Comparison of ENCODE assay signal across 10 mouse cellular contexts in the genomic region with DNA sequence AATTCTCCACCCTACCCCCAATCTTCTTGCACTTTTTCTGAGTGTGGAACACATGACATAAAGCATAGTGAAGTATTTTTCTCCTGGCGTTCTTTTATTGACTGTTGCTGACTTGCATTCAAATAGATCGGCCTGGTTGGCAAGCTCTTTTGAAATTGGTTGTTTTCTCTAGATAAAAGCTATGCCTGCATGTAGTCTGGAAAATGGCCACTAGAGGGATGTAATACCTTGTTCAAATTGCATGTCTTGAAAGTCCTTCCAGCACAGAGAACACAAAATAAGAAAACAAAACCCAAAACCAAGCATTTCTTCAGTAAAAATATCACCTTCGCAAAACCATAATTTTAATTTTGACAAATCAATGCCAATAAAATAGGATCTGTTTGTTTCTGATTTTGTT.
DNase-seq lines count a peak whose midpoint lies in the region; ATAC-seq and TF ChIP-seq lines count a peak whose summit lies in the region.
"Had no signal": no experiment of that assay in that cellular context is flagged by ENCODE, and none has a peak within 500 bp of the region (broad histone marks: within the 10 kb centered on the region; RNA-seq: fewer than 3 reads in every experiment).

No protein-coding gene starts in this region.

- peak; percentile 77 for TF ChIP-seq CTCF in intestine, postnatal 0 days (IDR thresholded peaks at IDR 0.05; ENCODE audit: low read depth)

- no peak overlapping the region for H3K4me3 ChIP-seq in intestine, postnatal 0 days (ENCODE audit: low read depth, low read length)
- H3K4me3 ChIP-seq in intestine, embryonic 16.5 days (ENCODE audit: low read length): no peak overlapping the region
- H3K4me3 ChIP-seq: embryonic facial prominence, embryonic 15.5 days; limb, embryonic 15.5 days had no signal

- no peak overlapping the region for H3K9ac ChIP-seq in intestine, postnatal 0 days (ENCODE audit: low read depth, low read length)
- no peak overlapping the region for H3K9ac ChIP-seq in intestine, embryonic 16.5 days (ENCODE audit: low read depth, low read length)
- H3K9ac ChIP-seq: embryonic facial prominence, embryonic 15.5 days; limb, embryonic 15.5 days had no signal

- no peaks in the 10 kb centered on the region for H3K9me3 ChIP-seq in intestine, postnatal 0 days (ENCODE audit: control insufficient read depth)
- H3K9me3 ChIP-seq in intestine, embryonic 16.5 days (ENCODE audit: control insufficient read depth, low read length): no peaks in the 10 kb centered on the region
- H3K9me3 ChIP-seq: embryonic facial prominence, embryonic 15.5 days; limb, embryonic 15.5 days had no signal

- H3K27ac ChIP-seq in intestine, postnatal 0 days (ENCODE audit: low read depth, low read length): no peak overlapping the region
- H3K27ac ChIP-seq in intestine, embryonic 16.5 days (ENCODE audit: low read length): no peak overlapping the region
- H3K27ac ChIP-seq: embryonic facial prominence, embryonic 15.5 days; limb, embryonic 15.5 days had no signal

- H3K4me2 ChIP-seq in intestine, postnatal 0 days (replicated peaks; ENCODE audit: low read depth): no peak overlapping the region
- no peak overlapping the region for H3K4me2 ChIP-seq in intestine, embryonic 16.5 days (ENCODE audit: low read depth, low read length)
- H3K4me2 ChIP-seq: embryonic facial prominence, embryonic 15.5 days; limb, embryonic 15.5 days had no signal

- ATAC-seq in intestine, postnatal 0 days: no peak
- ATAC-seq in intestine, embryonic 16.5 days: no peak

- no peaks in the 10 kb centered on the region for H3K27me3 ChIP-seq in intestine, postnatal 0 days (replicated peaks; ENCODE audit: control insufficient read depth, insufficient read depth, low read length)
- no peaks in the 10 kb centered on the region for H3K27me3 ChIP-seq in intestine, embryonic 16.5 days (replicated peaks; ENCODE audit: control insufficient read depth, insufficient read depth, low read length)
- H3K27me3 ChIP-seq: embryonic facial prominence, embryonic 15.5 days; limb, embryonic 15.5 days had no signal

- WGBS in intestine, postnatal 0 days: 27% methylated on average over 3 of the region's 3 CpGs
- WGBS in intestine, embryonic 16.5 days: 33% methylated on average over 3 of the region's 3 CpGs

- H3K36me3 ChIP-seq in intestine, postnatal 0 days (ENCODE audit: control insufficient read depth, insufficient read depth): no peaks in the 10 kb centered on the region
- H3K36me3 ChIP-seq in intestine, embryonic 16.5 days (ENCODE audit: control insufficient read depth, insufficient read depth, low read length): no peaks in the 10 kb centered on the region
- H3K36me3 ChIP-seq: embryonic facial prominence, embryonic 15.5 days; limb, embryonic 15.5 days had no signal

- H3K4me1 ChIP-seq in intestine, postnatal 0 days (replicated peaks; ENCODE audit: control insufficient read depth, insufficient read depth, low read length): no peaks in the 10 kb centered on the region
- no peaks in the 10 kb centered on the region for H3K4me1 ChIP-seq in intestine, embryonic 16.5 days (ENCODE audit: control insufficient read depth, insufficient read depth, low read length)
- H3K4me1 ChIP-seq: embryonic facial prominence, embryonic 15.5 days; limb, embryonic 15.5 days had no signal

- DNase-seq in CD4-positive helper T cell, adult 2 months (ENCODE audit: low read depth, low spot score): peak; percentile 23
- DNase-seq in Muller cell, postnatal 12 days (ENCODE audit: inconsistent ontology term): peak; percentile 55
- DNase-seq in embryo, embryonic 11.5 days (ENCODE audit: low read depth, low spot score): peak; percentile 46
- peak; percentile 68 for DNase-seq in lung, postnatal 10 days
- no peak for DNase-seq in urinary bladder, postnatal 4 days (ENCODE audit: low spot score in 2 of 2)
- DNase-seq in gastrocnemius, adult 8-10 months (ENCODE audit: low spot score in 2 of 2): no peak

Comparison
In these comparisons a context has a peak if more than half of its experiments do, and no peak if none do; other contexts are left out.
1. DNase-seq: peak in CD4-positive helper T cell, adult 2 months (single experiment), Muller cell, postnatal 12 days (single experiment), embryo, embryonic 11.5 days (single experiment) and lung, postnatal 10 days (single experiment); none in urinary bladder, postnatal 4 days (0 of 2) and gastrocnemius, adult 8-10 months (0 of 2).